Comparison of ENCODE assay signal across 11 mouse cellular contexts in the genomic region with DNA sequence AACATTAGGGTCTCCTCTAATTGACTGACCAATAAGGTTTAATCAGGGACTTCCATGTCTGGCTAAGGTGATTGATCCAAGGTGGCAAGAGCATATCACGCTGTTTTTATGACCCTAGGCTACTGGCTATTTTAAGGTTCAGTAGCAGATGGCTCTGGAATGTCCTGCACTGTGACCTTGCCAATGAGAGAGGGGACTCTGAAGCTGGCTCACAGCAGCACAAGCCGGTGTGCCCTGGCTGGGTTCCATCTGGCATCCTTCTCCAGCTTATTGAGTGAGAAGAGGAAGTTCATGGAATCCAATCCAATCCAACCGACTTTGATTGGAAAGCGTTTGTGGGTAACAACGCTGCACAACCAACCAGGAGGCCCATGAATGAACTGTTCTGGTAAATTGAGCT. TPM values are rescaled to one million over a fixed set of nuclear protein-coding genes. Genes with fewer than 3 reads are reported as not detected.
DNase-seq lines count a peak whose midpoint lies in the region; ATAC-seq and TF ChIP-seq lines count a peak whose summit lies in the region.
"Had no signal": no experiment of that assay in that cellular context is flagged by ENCODE, and none has a peak within 500 bp of the region (broad histone marks: within the 10 kb centered on the region; RNA-seq: fewer than 3 reads in every experiment).

No protein-coding gene starts in this region.

- H3K27ac ChIP-seq in forebrain, embryonic 11.5 days (ENCODE audit: low read depth, low read length): no peak overlapping the region
- H3K27ac ChIP-seq in forebrain, postnatal 0 days (ENCODE audit: low read depth, low read length): no peak overlapping the region
- peak overlapping the region; percentile 1 to 68; a peak in 3 of 4 replicates for H3K27ac ChIP-seq in heart, embryonic 14.5 days (replicated peaks in 1 of 2; ENCODE audit: control insufficient read depth in 1 of 2, insufficient read depth in 1 of 2, low read depth in 2 of 2, low read length in 2 of 2)
- H3K27ac ChIP-seq in hindbrain, embryonic 16.5 days (ENCODE audit: low read depth, low read length): no peak overlapping the region; the same call in 1 of the 2 replicates
- H3K27ac ChIP-seq: liver, embryonic 15.5 days had no signal

- H3K36me3 ChIP-seq in forebrain, embryonic 11.5 days (ENCODE audit: control insufficient read depth, insufficient read depth, low read length): no peaks in the 10 kb centered on the region
- no peaks in the 10 kb centered on the region for H3K36me3 ChIP-seq in forebrain, postnatal 0 days (ENCODE audit: insufficient read depth)
- no peaks in the 10 kb centered on the region for H3K36me3 ChIP-seq in heart, embryonic 14.5 days (ENCODE audit: control insufficient read depth, insufficient read depth, low read length)
- no peaks in the 10 kb centered on the region for H3K36me3 ChIP-seq in hindbrain, embryonic 16.5 days (ENCODE audit: control insufficient read depth, insufficient read depth, low read length)
- H3K36me3 ChIP-seq: liver, embryonic 15.5 days had no signal

- H3K27me3 ChIP-seq in forebrain, embryonic 11.5 days (ENCODE audit: control insufficient read depth, insufficient read depth, low read length): no peaks in the 10 kb centered on the region
- H3K27me3 ChIP-seq in forebrain, postnatal 0 days (ENCODE audit: insufficient read depth, low read length): no peaks in the 10 kb centered on the region
- no peaks in the 10 kb centered on the region for H3K27me3 ChIP-seq in heart, embryonic 14.5 days (ENCODE audit: control insufficient read depth, insufficient read depth, low read length)
- H3K27me3 ChIP-seq in hindbrain, embryonic 16.5 days (replicated peaks; ENCODE audit: control insufficient read depth, insufficient read depth, low read length): no peaks in the 10 kb centered on the region
- H3K27me3 ChIP-seq: liver, embryonic 15.5 days had no signal

- DNase-seq in forebrain, embryonic 11.5 days (ENCODE audit: low spot score): peak; percentile 33
- DNase-seq in forebrain, postnatal 0 days: no peak
- DNase-seq in Muller cell, postnatal 12 days (ENCODE audit: inconsistent ontology term): peak; percentile 66
- DNase-seq in cerebellum, postnatal 25 days: peak; percentile 39 to 68
- DNase-seq in left cerebral cortex, adult 8-10 months (ENCODE audit: low spot score in 2 of 2): no peak

- WGBS in forebrain, embryonic 11.5 days: 78% methylated on average over 5 of the region's 5 CpGs
- WGBS in forebrain, postnatal 0 days: 45% methylated on average over 5 of the region's 5 CpGs
- 33% methylated on average over 5 of the region's 5 CpGs for WGBS in heart, embryonic 14.5 days
- WGBS in hindbrain, embryonic 16.5 days: 55% methylated on average over 5 of the region's 5 CpGs

- no peaks in the 10 kb centered on the region for H3K9me3 ChIP-seq in forebrain, embryonic 11.5 days (ENCODE audit: control insufficient read depth, low read length)
- no peaks in the 10 kb centered on the region for H3K9me3 ChIP-seq in forebrain, postnatal 0 days (ENCODE audit: low read length)
- H3K9me3 ChIP-seq in heart, embryonic 14.5 days (ENCODE audit: control insufficient read depth, low read length): no peaks in the 10 kb centered on the region
- no peaks in the 10 kb centered on the region for H3K9me3 ChIP-seq in hindbrain, embryonic 16.5 days (ENCODE audit: control insufficient read depth, low read length)
- H3K9me3 ChIP-seq: liver, embryonic 15.5 days had no signal

- TF ChIP-seq CTCF in forebrain, postnatal 0 days (IDR thresholded peaks at IDR 0.05; ENCODE audit: low read depth): no peak

- no peaks in the 10 kb centered on the region for H3K4me1 ChIP-seq in forebrain, embryonic 11.5 days (replicated peaks; ENCODE audit: control insufficient read depth, insufficient read depth, low read length)
- H3K4me1 ChIP-seq in forebrain, postnatal 0 days (ENCODE audit: insufficient read depth): no peaks in the 10 kb centered on the region
- peaks cover 8 to 13% of the 10 kb centered on the region in 2 experiments for H3K4me1 ChIP-seq in heart, embryonic 14.5 days (ENCODE audit: control insufficient read depth in 2 of 2, insufficient read depth in 2 of 2, low read length in 2 of 2)
- H3K4me1 ChIP-seq in hindbrain, embryonic 16.5 days (ENCODE audit: control insufficient read depth, insufficient read depth, low read depth, low read length): peaks cover 3% of the 10 kb centered on the region; the same call in 1 of the 2 replicates
- H3K4me1 ChIP-seq: liver, embryonic 15.5 days had no signal

- ATAC-seq in forebrain, embryonic 11.5 days (replicated peaks; ENCODE audit: low FRiP score): no peak
- ATAC-seq in forebrain, postnatal 0 days: no peak
- peak; percentile 85 for ATAC-seq in heart, embryonic 14.5 days (ENCODE audit: insufficient number of reproducible peaks, insufficient read depth, low FRiP score, low read depth)
- ATAC-seq in megakaryocyte, adult 5-6 weeks (ENCODE audit: poor library complexity, severe bottlenecking): no peak
- no peak for ATAC-seq in hindbrain, embryonic 16.5 days
- ATAC-seq: Patski had no signal

- no peak overlapping the region for H3K4me2 ChIP-seq in forebrain, embryonic 11.5 days (ENCODE audit: low read depth, low read length, severe bottlenecking)
- H3K4me2 ChIP-seq in forebrain, postnatal 0 days (ENCODE audit: low read depth): no peak overlapping the region
- H3K4me2 ChIP-seq in heart, embryonic 14.5 days (ENCODE audit: low read length): 0 out of 2 replicates have a peak overlapping the region, but pooled peaks have one; percentile 25
- no peak overlapping the region for H3K4me2 ChIP-seq in hindbrain, embryonic 16.5 days (ENCODE audit: low read length)
- H3K4me2 ChIP-seq: liver, embryonic 15.5 days; midbrain, embryonic 11.5 days had no signal

- H3K4me3 ChIP-seq in forebrain, embryonic 11.5 days (ENCODE audit: low read depth, low read length): no peak overlapping the region
- no peak overlapping the region for H3K4me3 ChIP-seq in forebrain, postnatal 0 days (ENCODE audit: low read depth, low read length)
- H3K4me3 ChIP-seq in heart, embryonic 14.5 days (ENCODE audit: control insufficient read depth in 1 of 2, insufficient read depth in 1 of 2, low read depth in 1 of 2, low read length in 2 of 2): no peak overlapping the region
- H3K4me3 ChIP-seq in hindbrain, embryonic 16.5 days (ENCODE audit: low read length): no peak overlapping the region
- H3K4me3 ChIP-seq: liver, embryonic 15.5 days had no signal

- no peak overlapping the region for H3K9ac ChIP-seq in forebrain, embryonic 11.5 days (ENCODE audit: low read length)
- no peak overlapping the region for H3K9ac ChIP-seq in forebrain, postnatal 0 days
- H3K9ac ChIP-seq in heart, embryonic 14.5 days (ENCODE audit: low read length): no peak overlapping the region; the same call in 1 of the 2 replicates
- H3K9ac ChIP-seq in hindbrain, embryonic 16.5 days (ENCODE audit: low read depth, low read length): no peak overlapping the region
- H3K9ac ChIP-seq: liver, embryonic 15.5 days had no signal

RNA-seq across cellular contexts. Expression of a gene that starts 45.3 kb away (rescaled TPM):
- 19.9 and 21.9 TPM in 2 replicates for polyA plus RNA-seq in forebrain, embryonic 11.5 days (2014; fragmentation: Nextera tagmentation; extraction: Ambion mirVana)
- 42.2 and 55.2 TPM in 2 replicates for total RNA-seq in forebrain, postnatal 0 days (2014; rRNA removed)
- polyA plus RNA-seq in forebrain, postnatal 0 days (2015; fragmentation: Nextera tagmentation; extraction: Ambion mirVana): 21.4 and 32.7 TPM in 2 replicates
- 0.38 and 0.68 TPM in 2 replicates for polyA plus RNA-seq in heart, embryonic 14.5 days (2014; fragmentation: Nextera tagmentation; extraction: Ambion mirVana)
- 100 to 1,000 TPM; 143 to 162 (median 145) TPM for total RNA-seq in left cerebral cortex, adult 8-10 months (2022)
- not detected in 2 replicates for total RNA-seq in megakaryocyte, adult 5-6 weeks (2015)
- not detected in 2 replicates for total RNA-seq in megakaryocyte, adult 5-6 weeks (2017)
- polyA plus RNA-seq in hindbrain, embryonic 16.5 days (2015; fragmentation: Nextera tagmentation; extraction: Ambion mirVana): 36.1 and 40.0 TPM in 2 replicates
- polyA plus RNA-seq: Patski had no signal

Comparison
In these comparisons a context has a peak if more than half of its experiments do, and no peak if none do; other contexts are left out.
1. DNase-seq: peak in forebrain, embryonic 11.5 days (single experiment), Muller cell, postnatal 12 days (single experiment) and cerebellum, postnatal 25 days (2 of 2); none in forebrain, postnatal 0 days (single experiment) and left cerebral cortex, adult 8-10 months (0 of 2).
2. H3K27ac ChIP-seq: peak in heart, embryonic 14.5 days (2 of 2); none in forebrain, embryonic 11.5 days (single experiment), forebrain, postnatal 0 days (single experiment) and hindbrain, embryonic 16.5 days (single experiment).
3. RNA of a gene that starts 45.3 kb away (polyA plus RNA-seq): 36.1 to 40.0 TPM in hindbrain, embryonic 16.5 days, 21.4 to 32.7 TPM in forebrain, postnatal 0 days and 19.9 to 21.9 TPM in forebrain, embryonic 11.5 days; 0.38 to 0.68 TPM in heart, embryonic 14.5 days; every median in the first group is over 10 times any median in the second.